Mouse (Mus musculus) forebrain, embryonic 10.5 days (tissue): Measurements from ENCODE around the gene BC067074. TPM values are rescaled to one million over a fixed set of nuclear protein-coding genes. Genes with fewer than 3 reads are reported as not detected.
"Not testable (repeated sequence)": the region's sequence is repeated elsewhere in the genome, so short reads cannot be mapped to it uniquely, and the experiment has no call there.

Source experiments
- DNase-seq: peaks from one replicate; pipeline ENCODE4 v3.0.0-alpha.2; 2017; ENCODE audit warnings: low spot score; ENCODE audit errors: extremely low spot score
- H3K27ac ChIP-seq: fragments of 300-500 bp; sonication (generic); 2 replicates; pipeline ENCODE4 v1.5.1; 2016; ENCODE audit warnings: mild to moderate bottlenecking
- H3K27me3 ChIP-seq: fragments of 300-500 bp; sonication (generic); 2 replicates; pipeline ENCODE4 v1.6.1; 2016; ENCODE audit warnings: mild to moderate bottlenecking; ENCODE audit not compliant: poor library complexity, severe bottlenecking
- H3K36me3 ChIP-seq: fragments of 300-500 bp; sonication (generic); replicated peaks from 2 replicates; pipeline ENCODE4 v1.6.1; 2016; ENCODE audit warnings: mild to moderate bottlenecking, moderate library complexity
- H3K4me1 ChIP-seq: fragments of 300-500 bp; sonication (generic); 2 replicates; pipeline ENCODE4 v1.6.1; 2016
- H3K4me3 ChIP-seq: fragments of 300-500 bp; sonication (generic); 2 replicates; pipeline ENCODE4 v1.5.1; 2016; ENCODE audit warnings: mild to moderate bottlenecking, moderate library complexity
- H3K9me3 ChIP-seq: fragments of 300-500 bp; sonication (generic); 2 replicates; pipeline ENCODE4 v1.6.1; 2016; ENCODE audit warnings: mild to moderate bottlenecking, moderate library complexity
- WGBS: fragments of 180-500 bp; shearing (Covaris S2); methylation state at CpG from one replicate; pipeline ENCODE4 v1.1.7; 2016; 5-methylcytosine and 5-hydroxymethylcytosine counted together
- polyA plus RNA-seq: library from polyadenylated mRNA; unstranded; fragments of >200 nt; fragmentation: Nextera tagmentation; extraction: Ambion mirVana; gene quantifications from 2 replicates; pipeline ENCODE4 v1.2.1, GENCODE M21; 2016

Gene BC067074
- 2.2 and 2.3 TPM in 2 replicates for polyA plus RNA-seq

DNA sequence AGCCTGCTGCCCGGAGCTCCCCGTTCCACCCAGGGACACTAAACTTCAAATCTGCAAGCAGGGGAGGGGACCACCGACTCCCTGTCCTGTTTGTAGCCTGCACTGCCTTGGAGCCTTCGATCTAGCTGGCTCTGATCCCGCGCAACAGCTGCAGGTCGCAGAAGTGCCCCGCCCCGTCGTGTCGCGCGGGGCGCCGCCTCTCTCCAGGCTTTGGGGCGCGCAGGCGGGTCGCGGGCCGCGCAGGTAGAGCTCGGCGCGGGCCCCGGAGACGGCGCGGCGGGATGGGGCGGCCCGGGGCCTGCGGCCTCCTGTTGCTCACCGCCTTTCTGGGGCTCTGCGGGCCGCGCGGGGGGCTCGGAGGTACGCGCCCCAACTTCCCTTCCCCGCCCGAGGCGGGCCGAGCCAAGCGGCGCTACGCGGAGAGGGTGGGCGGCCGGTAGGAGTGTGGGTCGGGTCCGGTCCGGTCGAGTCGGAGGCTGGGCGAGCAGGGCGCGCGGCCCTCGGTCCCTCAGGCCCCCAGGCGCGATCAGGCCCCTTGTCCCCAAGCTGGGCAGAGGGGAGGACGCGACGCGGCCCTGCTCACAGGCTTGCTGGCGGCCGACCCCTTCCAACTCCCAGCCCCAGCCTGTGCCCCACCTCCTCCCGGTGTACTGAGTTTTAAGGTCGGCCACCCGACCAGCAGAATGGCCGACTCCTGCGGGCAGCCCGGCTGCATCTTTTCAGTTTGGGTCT lies at the start of gene BC067074:
Gene BC067074, plus strand, starts transcription at position 185 of the 732 bp plus-strand sequence.
- Histone ChIP-seq H3K27ac (peak within 1 kb of the TSS; percentile 89), H3K4me1 (peaks cover 11% of the 10 kb centered on the region), H3K36me3 (no peaks in the 10 kb centered on the region), H3K27me3 (peaks cover 41% of the 10 kb centered on the region), H3K9me3 (no peaks in the 10 kb centered on the region), H3K4me3 (peak within 1 kb of the TSS; percentile 79)
- under 1% methylated on average over 70 of the region's 75 CpGs for WGBS
- DNase-seq, result peak; percentile 35

DNA sequence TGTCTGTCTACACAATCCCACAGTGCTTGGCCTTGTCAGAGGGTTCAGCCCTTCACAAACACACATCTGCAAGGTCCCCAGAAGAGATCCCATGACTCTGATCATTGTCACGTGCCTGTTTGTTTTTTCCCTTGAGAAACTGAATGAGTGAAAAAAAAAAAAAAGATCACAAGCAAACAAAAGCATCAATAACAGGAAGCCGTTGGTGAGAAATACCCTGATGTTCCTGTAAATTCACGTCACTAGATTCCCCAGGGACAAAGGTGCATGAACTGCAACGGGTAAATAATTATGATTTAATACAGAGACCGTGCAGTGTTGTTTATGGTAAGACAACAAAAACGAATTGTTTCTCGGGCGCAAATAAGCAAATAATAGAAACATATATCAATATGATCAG lies 47.9 kb upstream of the BC067074 start:
- H3K9me3 ChIP-seq, result no peaks in the 10 kb centered on the region
- H3K4me1 ChIP-seq, result no peaks in the 10 kb centered on the region; the same call in 1 of the 2 replicates
- no peaks in the 10 kb centered on the region for H3K27me3 ChIP-seq
- WGBS, result 87% methylated on average over 8 of the region's 8 CpGs
- H3K4me3 ChIP-seq, result no peak overlapping the region
- no peak overlapping the region for H3K27ac ChIP-seq
- DNase-seq, result no peak
- H3K36me3 ChIP-seq, result no peaks in the 10 kb centered on the region

DNA sequence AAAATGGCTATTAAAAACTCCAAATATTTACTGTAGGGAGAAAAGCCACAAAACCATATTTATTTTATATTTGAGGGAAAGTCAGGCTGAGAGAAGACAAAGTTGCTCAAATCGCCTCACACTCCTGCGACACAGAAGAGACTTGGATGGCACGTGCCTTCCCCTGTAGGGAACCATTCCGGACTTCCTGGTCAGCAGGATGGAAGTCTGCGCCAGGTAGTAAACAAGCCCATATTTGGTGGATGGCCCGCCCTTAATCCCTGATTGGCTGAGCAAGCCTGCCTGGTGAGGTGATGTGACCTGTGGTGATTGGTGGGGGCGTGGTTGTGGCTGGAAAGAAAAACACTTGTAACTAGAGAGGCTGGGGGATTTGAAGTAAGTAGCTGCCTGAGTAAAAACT lies 40.4 kb upstream of the BC067074 start:
- not testable (repeated sequence) for H3K4me1 ChIP-seq, DNase-seq, H3K27me3 ChIP-seq, H3K36me3 ChIP-seq, H3K27ac ChIP-seq, H3K4me3 ChIP-seq, H3K9me3 ChIP-seq
- WGBS, result 90% methylated on average over 7 of the region's 7 CpGs

GRCm38 (mm10) chr13:113256766-113257165 lies 36.2 kb upstream of the BC067074 start:
- Histone ChIP-seq H3K36me3 (no peaks in the 10 kb centered on the region), H3K4me3 (no peak overlapping the region), H3K27ac (no peak overlapping the region), H3K9me3 (no peaks in the 10 kb centered on the region), H3K27me3 (no peaks in the 10 kb centered on the region), H3K4me1 (no peaks in the 10 kb centered on the region)
- WGBS, result 95% methylated on average over 2 of the region's 2 CpGs
- DNase-seq, result no peak

- WGBS, result 39% methylated on average over 5 of the region's 5 CpGs
- DNase-seq, result no peak
These were observed 35.8 kb upstream of the BC067074 start for GRCm38 (mm10) chr13:113257190-113257589.

GRCm38 (mm10) chr13:113259237-113259636 lies 33.7 kb upstream of the BC067074 start:
- Histone ChIP-seq H3K9me3 (no peaks in the 10 kb centered on the region), H3K27me3 (no peaks in the 10 kb centered on the region), H3K4me3 (no peak overlapping the region), H3K36me3 (no peaks in the 10 kb centered on the region), H3K4me1 (no peaks in the 10 kb centered on the region), H3K27ac (no peak overlapping the region)
- no peak for DNase-seq
- WGBS, result 95% methylated on average over 5 of the region's 5 CpGs

More at GRCm38 (mm10) chr13:113257190-113257589, 35.8 kb upstream of the BC067074 start:
- no peak overlapping the region for H3K27ac ChIP-seq
- no peaks in the 10 kb centered on the region for H3K36me3 ChIP-seq
- no peaks in the 10 kb centered on the region for H3K9me3 ChIP-seq
- H3K4me1 ChIP-seq, result no peaks in the 10 kb centered on the region
- no peak overlapping the region for H3K4me3 ChIP-seq
- no peaks in the 10 kb centered on the region for H3K27me3 ChIP-seq

GRCm38 (mm10) chr13:113262822-113263221 lies 30.1 kb upstream of the BC067074 start:
- no peak overlapping the region for H3K4me3 ChIP-seq
- DNase-seq, result no peak
- H3K27me3 ChIP-seq, result no peaks in the 10 kb centered on the region
- no peak overlapping the region for H3K27ac ChIP-seq
- 0 out of 2 replicates have a peak, but pooled peaks cover 3% of the 10 kb centered on the region for H3K4me1 ChIP-seq
- no peaks in the 10 kb centered on the region for H3K36me3 ChIP-seq
- H3K9me3 ChIP-seq, result no peaks in the 10 kb centered on the region
- WGBS, result 88% methylated on average over 12 of the region's 12 CpGs

DNA sequence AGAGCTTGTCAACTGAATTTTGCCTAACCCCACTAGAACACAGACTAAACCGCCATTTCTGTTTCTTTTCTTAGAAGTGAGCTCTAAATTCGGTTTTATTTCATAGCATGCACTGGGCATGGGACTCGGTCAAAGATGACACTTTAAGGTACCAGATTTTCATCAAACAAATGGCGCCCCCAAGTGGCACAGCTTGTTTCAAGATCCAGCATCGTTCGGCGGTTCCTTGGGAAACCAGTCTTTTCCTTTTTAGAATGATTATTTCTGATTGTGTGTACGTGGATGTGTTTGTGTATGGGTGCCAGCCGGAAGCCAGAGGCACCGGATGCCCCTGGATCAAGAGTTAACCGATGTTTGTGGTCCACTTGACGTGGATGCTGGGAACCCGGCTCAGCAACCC lies 27.7 kb upstream of the BC067074 start:
- no peak overlapping the region for H3K27ac ChIP-seq
- H3K4me1 ChIP-seq, result peaks cover 7% of the 10 kb centered on the region
- WGBS, result 32% methylated on average over 13 of the region's 13 CpGs
- no peak overlapping the region for H3K4me3 ChIP-seq
- DNase-seq, result peak; percentile 44
- H3K9me3 ChIP-seq, result no peaks in the 10 kb centered on the region
- H3K36me3 ChIP-seq, result no peaks in the 10 kb centered on the region
- H3K27me3 ChIP-seq, result no peaks in the 10 kb centered on the region

GRCm38 (mm10) chr13:113266495-113266951 lies 26.4 kb upstream of the BC067074 start:
- DNase-seq, result peak; percentile 78

DNA sequence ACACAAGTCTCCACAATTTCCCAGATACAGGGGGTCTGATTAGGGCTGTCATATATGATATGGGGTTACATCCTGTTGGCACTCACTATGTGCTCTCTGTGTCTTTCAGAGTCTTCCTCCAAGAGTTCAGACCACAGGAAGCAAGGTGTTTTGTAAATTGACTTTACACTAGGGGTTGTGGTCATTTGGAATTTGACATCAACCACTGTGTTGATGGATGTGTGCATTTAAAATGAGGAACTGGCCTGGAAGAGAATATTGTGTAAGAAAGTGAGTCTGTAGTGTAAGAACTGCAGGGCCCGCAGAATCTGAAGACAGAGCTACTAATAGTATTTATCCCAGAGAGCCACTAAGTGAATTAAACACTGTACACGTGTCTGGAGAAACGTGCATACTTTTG lies 25.8 kb upstream of the BC067074 start:
- 92% methylated on average over 3 of the region's 3 CpGs for WGBS
- Histone ChIP-seq H3K27ac (no peak overlapping the region), H3K4me1 (peaks cover 10% of the 10 kb centered on the region), H3K4me3 (no peak overlapping the region), H3K27me3 (no peaks in the 10 kb centered on the region), H3K9me3 (no peaks in the 10 kb centered on the region), H3K36me3 (no peaks in the 10 kb centered on the region)
- DNase-seq, result no peak

More at GRCm38 (mm10) chr13:113266495-113266951, 26.4 kb upstream of the BC067074 start:
- Histone ChIP-seq H3K4me1 (peaks cover 10% of the 10 kb centered on the region), H3K4me3 (no peak overlapping the region), H3K27me3 (no peaks in the 10 kb centered on the region), H3K36me3 (no peaks in the 10 kb centered on the region), H3K27ac (no peak overlapping the region), H3K9me3 (no peaks in the 10 kb centered on the region)
- WGBS, result 34% methylated on average over 9 of the region's 9 CpGs

DNA sequence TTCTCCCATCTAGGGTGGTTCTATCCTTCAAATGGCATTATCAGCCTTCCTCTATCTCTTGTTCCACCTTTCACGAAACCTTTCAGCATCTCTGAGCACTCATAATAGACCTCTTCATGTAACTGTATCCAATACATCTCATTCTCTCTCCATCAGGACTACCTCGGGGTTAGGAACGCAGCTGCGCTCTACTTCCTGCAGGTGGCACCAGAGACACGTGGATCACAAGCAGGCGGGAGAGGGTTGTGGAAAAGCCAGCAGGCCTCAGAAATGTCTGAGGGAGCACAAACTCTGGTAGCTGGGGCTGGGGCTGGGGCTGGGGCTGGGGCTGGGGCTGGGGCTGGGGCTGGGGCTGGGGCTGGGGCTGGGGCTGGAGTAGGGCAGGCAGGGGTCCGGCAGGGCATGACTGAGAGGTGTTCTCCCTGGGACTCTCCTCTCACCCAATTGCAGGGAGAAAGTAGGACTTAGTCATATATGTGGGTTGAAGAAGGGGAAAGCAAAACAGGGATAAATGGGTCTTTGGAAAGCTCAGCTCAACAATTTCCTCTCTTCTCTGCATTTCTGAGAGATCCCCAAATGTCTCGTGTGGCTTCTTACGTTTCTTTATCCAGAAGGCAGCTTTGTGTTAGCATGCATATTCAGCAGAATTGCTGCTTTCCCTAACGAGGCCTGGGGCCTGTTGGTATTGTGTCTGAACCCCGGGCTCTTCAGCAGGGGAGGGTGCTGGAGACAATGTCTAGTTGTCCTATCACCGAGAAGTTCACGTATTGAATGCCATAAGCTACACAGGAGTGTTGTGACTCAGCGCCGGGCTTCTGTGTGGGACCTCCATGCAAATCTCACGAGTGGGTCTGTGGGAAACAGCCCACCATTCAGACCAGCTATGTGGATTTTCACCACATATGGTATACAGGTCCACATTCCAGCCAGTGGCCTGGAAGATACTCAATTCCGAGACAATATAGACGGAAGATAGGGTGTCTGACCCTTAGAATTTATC lies 22.9 kb upstream of the BC067074 start:
- 44% methylated on average over 18 of the region's 18 CpGs for WGBS
- Histone ChIP-seq H3K9me3 (no peaks in the 10 kb centered on the region), H3K4me3 (no peak overlapping the region), H3K36me3 (no peaks in the 10 kb centered on the region), H3K27me3 (no peaks in the 10 kb centered on the region), H3K27ac (peak overlapping the region; percentile 79), H3K4me1 (peaks cover 10% of the 10 kb centered on the region)
- peak; percentile 83 for DNase-seq

- H3K4me1 ChIP-seq, result peaks cover 10% of the 10 kb centered on the region
- no peaks in the 10 kb centered on the region for H3K27me3 ChIP-seq
- no peak for DNase-seq
- H3K4me3 ChIP-seq, result no peak overlapping the region
- no peak overlapping the region for H3K27ac ChIP-seq
- WGBS, result 91% methylated on average over 8 of the region's 8 CpGs
- no peaks in the 10 kb centered on the region for H3K36me3 ChIP-seq
- H3K9me3 ChIP-seq, result no peaks in the 10 kb centered on the region
These were observed 21.8 kb upstream of the BC067074 start for GRCm38 (mm10) chr13:113271189-113271588.
